Mouse (Mus musculus): ENCODE results near the gene Triap1. TPM values are rescaled to one million over a fixed set of nuclear protein-coding genes. Genes with fewer than 3 reads are reported as not detected.
"Not testable (repeated sequence)": the region's sequence is repeated elsewhere in the genome, so short reads cannot be mapped to it uniquely, and the experiment has no call there.

Gene Triap1
- polyA plus RNA-seq, 1 experiment = 27.8 TPM

GRCm38 (mm10) chr5:115374204-115374820 lies 33.3 kb downstream of the Triap1 start:
- H3K4me1 ChIP-seq (ENCODE audit: control insufficient read depth, insufficient read depth, low read length) = no peaks in the 10 kb centered on the region

GRCm38 (mm10) chr5:115375436-115375835 lies 34.4 kb downstream of the Triap1 start:
- TF ChIP-seq POLR2A (IDR thresholded peaks at IDR 0.05; ENCODE audit: extremely low read depth, insufficient read depth, low read length) (no peak), CTCF (IDR thresholded peaks at IDR 0.05; ENCODE audit: extremely low read depth, insufficient read depth, low read length) (no peak)
- Histone ChIP-seq H3K4me1 (ENCODE audit: control insufficient read depth, insufficient read depth, low read length) (no peaks in the 10 kb centered on the region), H3K4me3 (ENCODE audit: insufficient read depth, low read length) (no peak overlapping the region)

More at GRCm38 (mm10) chr5:115374204-115374820, 33.3 kb downstream of the Triap1 start:
- no peak overlapping the region for H3K4me3 ChIP-seq (ENCODE audit: insufficient read depth, low read length)
- no peak for TF ChIP-seq POLR2A (IDR thresholded peaks at IDR 0.05; ENCODE audit: extremely low read depth, insufficient read depth, low read length)
- no peak for TF ChIP-seq CTCF (IDR thresholded peaks at IDR 0.05; ENCODE audit: extremely low read depth, insufficient read depth, low read length)
- H3K27ac ChIP-seq (ENCODE audit: insufficient read depth, low read length) = no peak overlapping the region

GRCm38 (mm10) chr5:115378882-115379281 lies 37.9 kb downstream of the Triap1 start:
- H3K4me3 ChIP-seq (ENCODE audit: insufficient read depth, low read length); H3K27ac ChIP-seq (ENCODE audit: insufficient read depth, low read length); H3K4me1 ChIP-seq (ENCODE audit: control insufficient read depth, insufficient read depth, low read length): not testable (repeated sequence)

More at GRCm38 (mm10) chr5:115375436-115375835, 34.4 kb downstream of the Triap1 start:
- H3K27ac ChIP-seq (ENCODE audit: insufficient read depth, low read length) = no peak overlapping the region

- H3K4me3 ChIP-seq (ENCODE audit: insufficient read depth, low read length) = no peak overlapping the region
- no peak overlapping the region for H3K27ac ChIP-seq (ENCODE audit: insufficient read depth, low read length)
- no peaks in the 10 kb centered on the region for H3K4me1 ChIP-seq (ENCODE audit: control insufficient read depth, insufficient read depth, low read length)
- no peak for TF ChIP-seq POLR2A (IDR thresholded peaks at IDR 0.05; ENCODE audit: extremely low read depth, insufficient read depth, low read length)
- no peak for TF ChIP-seq CTCF (IDR thresholded peaks at IDR 0.05; ENCODE audit: extremely low read depth, insufficient read depth, low read length)
Observed at GRCm38 (mm10) chr5:115391935-115392334, 50.9 kb downstream of the Triap1 start.

GRCm38 (mm10) chr5:115392969-115393368 lies 51.9 kb downstream of the Triap1 start:
- H3K4me3 ChIP-seq (ENCODE audit: insufficient read depth, low read length) = no peak overlapping the region
- no peaks in the 10 kb centered on the region for H3K4me1 ChIP-seq (ENCODE audit: control insufficient read depth, insufficient read depth, low read length)
- no peak for TF ChIP-seq POLR2A (IDR thresholded peaks at IDR 0.05; ENCODE audit: extremely low read depth, insufficient read depth, low read length)
- TF ChIP-seq CTCF (IDR thresholded peaks at IDR 0.05; ENCODE audit: extremely low read depth, insufficient read depth, low read length) = no peak
- no peak overlapping the region for H3K27ac ChIP-seq (ENCODE audit: insufficient read depth, low read length)

Other genes with a start within 250 kb of the Triap1 start
- not detected in 2 replicates for gene Gm10401, start 242.9 kb upstream of the Triap1 start, polyA plus RNA-seq (2012; rRNA removed)
- gene Acads, start 221.9 kb upstream of the Triap1 start, polyA plus RNA-seq (2012; rRNA removed) = 12.7 and 12.8 TPM in 2 replicates
- gene Unc119b, start 206.2 kb upstream of the Triap1 start, polyA plus RNA-seq (2012; rRNA removed) = 24.8 and 26.2 TPM in 2 replicates
- gene Mlec, start 183.0 kb upstream of the Triap1 start, polyA plus RNA-seq (2012; rRNA removed) = 74.6 and 78.6 TPM in 2 replicates
- 444 and 462 TPM in 2 replicates for gene Cabp1, start 146.8 kb upstream of the Triap1 start, polyA plus RNA-seq (2012; rRNA removed)
- gene Pop5, start 105.4 kb upstream of the Triap1 start, polyA plus RNA-seq (2012; rRNA removed) = 193 and 195 TPM in 2 replicates
- gene Rnf10, start 68.3 kb upstream of the Triap1 start, polyA plus RNA-seq (2012; rRNA removed) = 177 and 181 TPM in 2 replicates
- 31.3 and 31.8 TPM in 2 replicates for gene Coq5, start 61.6 kb upstream of the Triap1 start, polyA plus RNA-seq (2012; rRNA removed)
- gene Dynll1, start 40.2 kb upstream of the Triap1 start, polyA plus RNA-seq (2012; rRNA removed) = 753 and 867 TPM in 2 replicates
- gene Srsf9, start 14.0 kb upstream of the Triap1 start, polyA plus RNA-seq (2012; rRNA removed) = 53.5 and 61.0 TPM in 2 replicates
- gene Gatc, start within 50 bp of the Triap1 start, polyA plus RNA-seq (2012; rRNA removed) = 28.8 and 31.1 TPM in 2 replicates
- gene Cox6a1, start 7.8 kb downstream of the Triap1 start, polyA plus RNA-seq (2012; rRNA removed) = 2,613 and 2,894 TPM in 2 replicates
- 43.8 and 44.3 TPM in 2 replicates for gene Msi1, start 88.4 kb downstream of the Triap1 start, polyA plus RNA-seq (2012; rRNA removed)
- gene Pla2g1b, start 125.0 kb downstream of the Triap1 start, polyA plus RNA-seq (2012; rRNA removed) = not detected in 2 replicates
- 89.5 and 107 TPM in 2 replicates for gene Sirt4, start 143.5 kb downstream of the Triap1 start, polyA plus RNA-seq (2012; rRNA removed)
- 41.6 and 45.3 TPM in 2 replicates for gene Pxn, start 165.5 kb downstream of the Triap1 start, polyA plus RNA-seq (2012; rRNA removed)
- 493 and 494 TPM in 2 replicates for gene Rplp0, start 218.2 kb downstream of the Triap1 start, polyA plus RNA-seq (2012; rRNA removed)
- gene Gcn1l1, start 224.0 kb downstream of the Triap1 start, polyA plus RNA-seq (2012; rRNA removed) = 36.0 and 38.2 TPM in 2 replicates